Mouse (Mus musculus) thymus, postnatal 14 days (tissue): Measurements from ENCODE around the gene Ifit3.
A peak's percentile ranks its signal among the peaks of the same experiment; 100 is the strongest.
"Not testable (repeated sequence)": the region's sequence is repeated elsewhere in the genome, so short reads cannot be mapped to it uniquely, and the experiment has no call there.

ENCODE experiments used
- DNase-seq: peaks from one replicate; pipeline ENCODE4 v3.0.0; 2021

Ifit3 gene

GRCm38 (mm10) chr19:34588959-34589358 lies 5.6 kb downstream of the Ifit3 start:
- no peak for DNase-seq

GRCm38 (mm10) chr19:34593456-34593855 lies 10.1 kb downstream of the Ifit3 start:
- DNase-seq = no peak

GRCm38 (mm10) chr19:34594523-34594922 lies 11.2 kb downstream of the Ifit3 start:
- not testable (repeated sequence) for DNase-seq

GRCm38 (mm10) chr19:34596811-34597210 lies 13.5 kb downstream of the Ifit3 start:
- no peak for DNase-seq

GRCm38 (mm10) chr19:34598341-34598740 lies 15.0 kb downstream of the Ifit3 start:
- no peak for DNase-seq

- not testable (repeated sequence) for DNase-seq
These were observed 15.9 kb downstream of the Ifit3 start for GRCm38 (mm10) chr19:34599250-34599649.

- DNase-seq = not testable (repeated sequence)
These were observed 18.6 kb downstream of the Ifit3 start, which contains the start of gene Ifit1bl1 for GRCm38 (mm10) chr19:34601888-34602287. Ifit1bl1 (minus strand) TSS chr19:34601956.

- DNase-seq = no peak
These were observed 22.1 kb downstream of the Ifit3 start for GRCm38 (mm10) chr19:34605472-34605871.

- DNase-seq = not testable (repeated sequence)
These were observed 24.1 kb downstream of the Ifit3 start, which contains the start of gene Ifit3b for GRCm38 (mm10) chr19:34607237-34608051. Ifit3b (plus strand) TSS chr19:34607970.

GRCm38 (mm10) chr19:34610118-34610517 lies 26.8 kb downstream of the Ifit3 start:
- DNase-seq = not testable (repeated sequence)

- not testable (repeated sequence) for DNase-seq
These were observed 29.1 kb downstream of the Ifit3 start for GRCm38 (mm10) chr19:34612243-34613001.

- no peak for DNase-seq
These were observed 37.5 kb downstream of the Ifit3 start for GRCm38 (mm10) chr19:34620871-34621270.

- no peak for DNase-seq
These were observed 40.5 kb downstream of the Ifit3 start for GRCm38 (mm10) chr19:34623781-34624180.

GRCm38 (mm10) chr19:34624663-34625062 lies 41.3 kb downstream of the Ifit3 start:
- DNase-seq = no peak

- DNase-seq = no peak
These were observed 44.2 kb downstream of the Ifit3 start for GRCm38 (mm10) chr19:34627496-34627895.

GRCm38 (mm10) chr19:34631487-34631886 lies 48.2 kb downstream of the Ifit3 start:
- no peak for DNase-seq

- no peak for DNase-seq
These were observed 50.2 kb downstream of the Ifit3 start for GRCm38 (mm10) chr19:34633484-34633883.

- DNase-seq = peak; percentile 57
These were observed 53.7 kb downstream of the Ifit3 start for GRCm38 (mm10) chr19:34636933-34637557.
